Mouse (Mus musculus): ENCODE measurements around the gene Aven.

Aven gene

DNA sequence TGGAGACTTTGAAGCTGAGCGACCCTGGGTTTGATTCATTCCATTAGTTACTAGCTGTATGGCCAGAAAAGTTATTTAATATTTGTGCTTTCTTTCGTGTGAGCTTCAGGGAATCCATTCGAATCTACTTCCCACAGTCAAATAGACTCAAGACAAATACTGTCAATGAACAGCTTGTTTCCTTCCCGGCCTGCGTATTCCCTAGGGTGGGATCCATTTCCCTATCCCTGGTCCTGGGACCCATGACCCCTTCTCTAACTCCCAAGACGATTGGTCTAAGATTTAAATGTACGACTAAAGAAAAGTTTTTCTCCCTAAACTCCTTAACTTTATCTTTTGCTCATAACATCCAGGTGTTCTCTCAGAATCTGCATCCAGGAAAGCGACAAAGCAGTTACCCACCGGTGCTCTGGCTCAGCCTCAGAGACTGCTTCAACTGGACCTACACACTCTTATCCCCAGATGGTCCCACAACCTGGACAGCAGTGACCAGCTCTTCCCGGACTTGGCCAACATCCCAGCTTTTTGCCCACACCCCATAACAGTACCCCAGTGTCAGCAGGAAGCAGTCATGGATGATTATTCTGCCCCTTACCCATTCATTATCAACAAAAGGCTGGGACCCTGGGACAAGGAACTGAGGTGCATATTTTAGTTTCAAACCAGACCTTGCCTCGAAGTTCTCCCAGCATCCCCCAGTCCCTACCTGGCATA lies 2.1 kb upstream of the Aven start:
- DNase-seq, result no peak

DNA sequence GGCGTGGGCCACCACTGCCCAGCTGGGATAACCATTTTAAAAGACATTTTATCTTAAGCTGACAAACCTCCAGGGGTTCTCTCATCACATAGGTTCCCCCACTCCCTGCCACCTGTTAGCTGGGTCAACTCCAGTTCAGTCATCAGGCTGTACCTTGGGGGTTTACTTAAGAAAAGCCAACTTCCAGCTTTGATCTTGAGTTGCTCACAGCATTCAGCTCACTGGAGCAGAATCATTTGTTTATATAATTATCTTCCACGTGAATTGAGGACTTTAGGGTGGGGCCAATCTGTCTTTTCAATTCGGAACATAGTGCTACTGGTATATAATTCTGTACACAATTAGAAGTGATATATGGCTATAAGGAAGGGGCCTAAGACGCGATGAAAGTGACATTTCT lies 1.1 kb upstream of the Aven start:
- DNase-seq, result no peak

DNA sequence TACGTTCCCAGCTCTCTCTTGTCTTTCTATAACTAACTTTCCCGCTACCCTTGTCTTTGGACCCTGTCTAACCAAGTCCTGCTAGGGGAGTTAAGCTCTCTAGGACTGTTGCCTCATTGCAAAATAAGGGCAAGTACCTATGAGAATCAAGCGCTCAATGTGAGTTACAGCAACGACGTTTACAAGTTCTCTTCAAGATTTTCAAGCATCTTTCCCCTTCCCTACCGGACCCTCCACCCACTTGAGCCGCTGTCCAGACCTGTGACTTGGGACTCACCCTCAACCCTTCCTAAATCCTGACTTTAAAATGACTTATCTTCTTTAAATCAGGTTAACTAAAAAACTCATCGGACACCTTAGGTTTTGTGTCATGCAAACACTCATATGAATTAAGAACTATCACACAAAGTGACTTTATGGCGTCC lies 321 bp upstream of the Aven start:
- no peak for DNase-seq

DNA sequence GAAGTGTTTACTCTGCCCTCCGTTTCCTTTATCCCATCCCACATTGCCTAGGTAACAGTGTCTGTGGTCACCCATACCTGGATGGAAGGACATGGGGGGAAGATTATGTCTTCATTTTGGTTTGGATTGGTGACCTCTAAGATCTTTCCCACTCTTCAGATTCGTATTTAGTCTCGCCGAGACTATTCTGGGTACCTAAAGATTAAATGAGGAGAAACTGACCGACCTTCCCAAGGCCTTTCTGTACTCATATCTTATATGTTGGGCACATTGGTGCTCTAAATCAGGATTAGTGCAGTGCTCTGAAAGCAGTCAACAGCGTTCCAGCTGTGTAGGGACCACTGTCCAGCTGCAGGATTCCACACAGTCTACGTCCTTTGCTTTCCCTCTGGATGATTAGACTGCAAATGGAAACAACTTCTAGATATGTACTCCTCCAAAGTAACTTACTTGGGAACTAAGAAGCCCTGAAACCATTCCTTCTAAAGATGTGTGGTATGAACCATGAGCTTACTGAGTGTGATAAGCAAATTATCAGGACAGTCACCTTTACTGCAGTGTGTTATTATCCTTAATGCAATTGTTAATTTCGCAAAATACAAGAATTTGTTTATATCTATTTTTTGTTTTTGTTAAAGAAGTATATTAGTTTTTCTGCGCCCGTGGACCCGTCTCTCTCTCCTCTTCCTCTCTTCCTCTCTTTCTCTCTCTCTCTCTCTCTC lies 936 bp downstream of the Aven start:
- DNase-seq, result no peak

DNA sequence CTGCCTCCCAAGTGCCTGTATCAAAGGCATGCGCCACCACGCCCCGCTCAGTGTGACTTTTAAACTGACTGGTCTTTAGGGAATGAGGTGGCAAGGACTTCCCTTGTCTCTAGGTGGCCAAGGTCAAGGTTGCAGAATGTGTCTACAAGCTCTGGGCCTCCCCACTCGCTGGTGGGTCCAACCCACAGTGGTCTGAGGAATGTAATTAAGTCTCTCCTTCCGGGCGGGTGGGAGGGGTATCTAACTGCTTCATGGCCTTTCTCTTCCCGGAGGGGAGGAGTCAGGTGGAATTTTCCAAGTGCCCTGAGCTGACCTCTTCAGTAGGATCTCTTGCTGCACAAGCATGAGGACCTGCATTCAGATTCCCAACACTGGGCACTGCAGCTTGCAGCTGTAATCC lies 5.1 kb downstream of the Aven start:
- no peak for DNase-seq

DNA sequence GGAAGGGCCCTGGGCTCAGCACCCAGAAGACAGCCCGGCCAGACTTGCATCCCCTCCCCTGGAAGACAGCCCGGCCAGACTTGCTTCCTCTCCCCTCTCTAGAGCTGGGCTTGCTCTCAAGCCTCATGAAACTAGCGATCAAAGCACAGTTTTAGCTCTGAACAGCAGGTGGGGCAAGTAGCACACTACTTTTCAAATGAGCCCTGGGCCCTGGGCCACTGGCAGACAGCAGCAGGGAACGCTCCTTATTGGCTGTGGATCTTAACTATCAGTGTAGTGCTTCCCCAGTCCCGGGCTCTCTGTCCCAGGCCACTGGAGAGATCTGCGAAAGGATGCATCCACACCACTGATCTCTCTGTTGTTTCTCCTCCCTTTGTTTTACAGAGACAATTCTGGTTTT lies 8.4 kb downstream of the Aven start:
- DNase-seq, result peak; percentile 45 to 55

DNA sequence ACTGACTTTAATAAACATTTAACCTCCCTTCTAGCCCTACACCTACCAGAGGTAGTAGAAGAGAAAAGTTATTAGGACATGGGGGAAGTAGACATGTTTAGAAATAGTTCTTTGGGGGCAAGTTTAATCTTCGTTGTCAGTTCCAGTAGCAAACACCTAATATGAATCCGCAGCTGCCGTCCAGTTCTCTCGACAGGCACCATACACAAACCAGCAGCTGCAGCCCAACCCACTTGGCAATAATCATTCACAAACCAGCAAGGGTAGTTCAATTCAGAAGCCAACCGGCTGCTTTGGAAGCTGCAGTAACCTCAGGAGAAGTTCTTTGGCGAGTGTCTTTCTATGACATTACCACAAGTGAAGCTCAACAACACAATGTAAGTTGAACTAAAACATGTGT lies 11.2 kb downstream of the Aven start:
- no peak for DNase-seq

DNA sequence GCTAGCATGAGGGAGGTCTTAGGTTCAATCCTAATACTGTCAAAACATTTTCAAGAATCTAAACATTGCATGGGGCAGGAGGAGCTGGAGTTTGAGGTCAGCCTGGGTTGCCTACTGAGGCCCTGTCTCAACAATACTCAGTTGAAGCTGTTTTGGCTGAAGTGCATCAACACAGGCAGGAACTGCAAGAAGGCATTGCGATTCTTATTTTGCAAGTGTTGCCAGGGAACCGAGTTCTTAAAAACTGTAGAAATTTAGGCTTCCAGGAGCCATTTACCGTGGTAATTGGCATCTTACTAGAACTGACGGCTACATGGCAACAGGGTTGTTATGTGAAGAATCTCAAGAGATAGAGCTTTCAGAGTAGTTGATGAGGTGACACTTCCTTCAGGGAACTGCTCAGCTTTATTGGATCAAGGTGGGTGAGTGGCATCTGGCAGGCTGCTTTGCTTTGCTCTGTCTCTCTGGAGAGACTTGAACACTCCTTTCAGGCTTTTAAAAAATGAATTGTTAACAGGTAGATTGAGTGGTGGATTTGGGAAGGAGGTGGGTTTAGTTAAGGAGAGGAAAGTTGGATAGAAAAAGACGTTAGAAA lies 14.2 kb downstream of the Aven start:
- no peak for DNase-seq

DNA sequence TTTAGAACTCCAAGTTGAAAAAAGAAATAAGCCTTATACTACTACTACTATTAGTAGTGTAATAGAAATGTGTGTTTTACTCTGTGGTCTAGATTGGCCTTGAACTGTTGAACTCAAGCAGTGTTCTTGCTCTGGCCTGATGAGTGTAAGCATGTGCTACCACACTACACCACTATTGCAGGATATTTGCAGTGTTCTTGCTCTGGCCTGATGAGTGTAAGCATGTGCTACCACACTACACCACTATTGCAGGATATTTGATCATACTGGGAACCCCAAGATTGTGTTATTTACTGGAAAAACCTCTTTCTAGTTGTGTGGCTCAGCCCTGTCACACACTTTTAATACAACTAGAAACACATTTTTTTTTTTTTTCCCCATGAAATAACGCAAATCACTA lies 14.7 kb downstream of the Aven start:
- DNase-seq, result no peak

DNA sequence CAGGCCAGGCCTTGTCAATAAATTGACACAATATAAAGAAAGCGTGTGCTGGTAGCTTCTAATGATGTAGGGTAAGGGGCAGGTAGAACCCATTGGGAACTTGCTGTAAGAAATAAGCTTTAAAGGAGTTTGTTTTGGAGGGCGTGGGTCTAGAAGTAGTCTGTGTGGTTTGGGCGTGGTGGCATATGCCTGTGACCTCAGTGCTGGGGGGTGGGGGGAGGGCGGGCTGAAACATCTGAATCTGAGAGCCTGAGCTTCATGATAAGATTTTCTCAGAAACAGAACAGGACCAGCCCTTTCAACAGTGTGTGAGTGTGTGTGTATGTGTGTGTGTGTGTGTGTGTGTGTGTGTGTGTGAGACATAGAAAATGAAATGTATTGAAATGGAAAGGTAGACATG lies 17.4 kb downstream of the Aven start:
- no peak for DNase-seq

DNA sequence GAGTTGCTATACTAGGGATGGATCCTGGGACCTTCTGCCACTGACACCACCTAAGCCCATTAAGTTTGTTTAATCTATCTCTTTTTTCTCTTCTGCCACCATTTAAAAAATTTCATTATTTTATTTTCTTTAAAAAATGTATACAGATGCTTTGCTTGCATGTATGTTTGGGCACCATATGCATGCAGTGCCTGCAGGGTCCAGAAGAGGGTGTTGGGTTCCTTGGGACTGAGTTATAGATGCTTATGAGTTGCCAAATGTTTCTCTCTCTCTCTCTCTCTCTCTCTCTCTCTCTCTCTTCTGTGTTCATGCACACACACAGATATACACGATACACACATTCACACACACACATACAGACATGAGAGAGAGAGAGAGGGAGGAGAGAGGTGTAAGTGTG lies 20.3 kb downstream of the Aven start:
- no peak for DNase-seq

DNA sequence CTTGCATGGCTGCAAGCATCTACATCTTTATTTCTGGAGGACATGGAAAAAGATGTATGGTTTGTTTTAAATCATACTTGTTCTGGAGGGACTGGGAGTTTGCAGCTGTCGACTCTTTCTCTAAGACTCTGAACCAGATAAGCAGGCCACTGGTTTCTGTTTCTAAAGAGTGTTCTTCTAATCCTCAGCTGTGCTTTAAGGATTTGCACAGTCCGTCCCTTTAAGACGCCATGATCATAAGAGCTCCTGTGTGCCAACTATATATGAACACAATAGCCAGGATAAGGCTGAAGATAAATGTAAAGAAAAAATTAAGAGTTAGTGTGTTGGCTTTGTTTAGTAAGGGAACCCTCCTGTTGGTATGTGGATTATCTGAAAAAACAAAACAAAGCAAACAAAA lies 24.0 kb downstream of the Aven start:
- no peak for DNase-seq

DNA sequence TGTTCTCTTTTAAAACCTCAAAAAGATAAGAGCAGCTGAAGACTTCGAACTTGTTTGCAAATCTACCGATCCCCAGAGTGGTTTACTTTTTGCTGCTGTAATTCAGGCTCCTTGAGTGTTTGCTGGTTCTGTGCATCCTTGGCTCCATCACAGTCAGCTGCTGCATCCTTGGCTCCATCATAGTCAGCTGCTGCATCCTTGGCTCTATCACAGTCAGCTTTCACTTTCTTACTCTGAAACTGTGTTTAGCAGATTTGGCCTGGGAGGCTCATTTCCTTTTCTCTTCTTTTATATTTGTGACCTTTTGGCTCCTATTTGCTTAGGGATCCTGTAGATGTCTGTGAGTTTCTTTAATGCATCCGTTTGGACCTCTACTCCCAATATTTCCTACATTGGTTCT lies 24.5 kb downstream of the Aven start:
- DNase-seq, result no peak

DNA sequence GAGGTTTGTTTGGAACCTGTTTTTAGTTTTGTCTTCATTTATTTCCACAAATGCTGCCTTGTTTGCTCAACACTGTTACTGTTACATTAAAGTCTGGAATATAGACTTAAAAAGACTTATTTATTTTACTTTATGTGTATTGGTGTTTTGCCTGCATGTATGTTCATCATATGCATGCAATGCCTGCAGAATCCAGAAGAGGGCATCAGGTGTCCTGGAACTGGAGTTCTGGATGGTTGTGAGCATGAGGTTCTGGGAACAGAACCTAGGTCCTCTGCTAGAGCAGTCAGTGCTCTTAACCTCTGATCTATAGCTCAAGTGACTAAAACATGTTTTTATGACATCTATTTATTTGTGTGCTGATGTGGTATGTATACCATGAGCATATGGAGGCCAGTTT lies 25.8 kb downstream of the Aven start:
- DNase-seq, result no peak

DNA sequence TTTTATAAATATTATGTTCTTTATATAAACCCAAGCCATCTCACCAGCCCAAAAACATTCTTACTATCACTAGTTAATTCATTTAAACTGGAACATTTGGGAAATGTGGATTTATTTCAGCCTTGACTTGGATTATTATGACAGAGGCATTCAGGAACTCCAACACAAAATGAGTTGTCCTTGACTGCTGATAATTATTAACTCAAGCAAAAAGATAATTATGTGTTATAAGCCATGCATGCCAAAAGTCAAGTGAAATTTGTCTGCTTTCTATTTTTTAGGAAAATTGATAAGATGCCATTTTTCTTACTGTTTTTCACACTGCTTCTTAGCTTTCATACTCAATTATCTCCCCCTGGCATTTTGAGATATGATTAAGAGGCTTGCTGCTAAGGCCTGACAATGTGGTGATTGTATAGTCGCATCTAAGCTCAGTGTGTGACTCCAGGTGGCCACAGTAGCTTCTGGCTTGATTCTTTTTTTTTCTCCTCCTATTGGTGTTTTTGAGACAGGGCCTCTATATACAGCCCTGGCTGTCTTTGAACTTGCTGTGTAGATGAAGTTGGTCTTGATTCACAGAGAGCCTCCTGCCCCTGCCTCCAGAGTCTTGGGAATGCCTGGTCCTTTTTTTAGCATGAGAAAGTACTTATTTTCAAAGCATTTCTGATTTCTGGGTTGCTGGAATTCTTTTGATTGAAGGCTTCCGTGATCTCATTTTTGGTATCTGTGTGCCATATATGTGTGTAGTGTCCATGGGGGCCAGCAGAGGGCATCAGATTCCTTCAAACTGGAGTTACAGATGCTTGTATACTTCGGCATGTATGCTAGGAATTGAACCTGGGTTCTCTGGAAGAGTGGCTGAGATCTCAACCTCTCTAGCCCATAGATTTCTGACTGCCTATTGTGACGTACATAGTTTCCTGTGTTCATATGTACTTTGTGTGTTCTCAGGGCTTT lies 28.0 kb downstream of the Aven start:
- no peak for DNase-seq

DNA sequence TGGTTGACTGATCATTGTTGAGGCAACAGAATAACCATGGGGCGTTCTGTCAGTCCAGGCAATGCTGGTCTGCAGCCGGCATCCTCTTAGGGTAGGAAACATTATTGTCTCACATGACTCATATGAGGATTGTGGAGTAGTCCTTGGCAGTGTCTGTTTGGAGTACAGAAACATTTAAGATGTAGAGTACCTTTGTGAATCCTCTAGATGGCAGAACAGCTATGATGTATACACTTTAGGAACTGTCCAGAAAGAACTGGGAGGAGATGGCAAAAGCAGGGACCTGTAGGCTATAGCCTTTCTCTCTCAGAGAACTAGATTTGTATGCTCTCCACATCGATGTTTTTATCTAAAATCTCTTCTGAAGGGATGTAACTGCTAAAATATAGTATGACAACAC lies 34.2 kb downstream of the Aven start:
- DNase-seq, result no peak

DNA sequence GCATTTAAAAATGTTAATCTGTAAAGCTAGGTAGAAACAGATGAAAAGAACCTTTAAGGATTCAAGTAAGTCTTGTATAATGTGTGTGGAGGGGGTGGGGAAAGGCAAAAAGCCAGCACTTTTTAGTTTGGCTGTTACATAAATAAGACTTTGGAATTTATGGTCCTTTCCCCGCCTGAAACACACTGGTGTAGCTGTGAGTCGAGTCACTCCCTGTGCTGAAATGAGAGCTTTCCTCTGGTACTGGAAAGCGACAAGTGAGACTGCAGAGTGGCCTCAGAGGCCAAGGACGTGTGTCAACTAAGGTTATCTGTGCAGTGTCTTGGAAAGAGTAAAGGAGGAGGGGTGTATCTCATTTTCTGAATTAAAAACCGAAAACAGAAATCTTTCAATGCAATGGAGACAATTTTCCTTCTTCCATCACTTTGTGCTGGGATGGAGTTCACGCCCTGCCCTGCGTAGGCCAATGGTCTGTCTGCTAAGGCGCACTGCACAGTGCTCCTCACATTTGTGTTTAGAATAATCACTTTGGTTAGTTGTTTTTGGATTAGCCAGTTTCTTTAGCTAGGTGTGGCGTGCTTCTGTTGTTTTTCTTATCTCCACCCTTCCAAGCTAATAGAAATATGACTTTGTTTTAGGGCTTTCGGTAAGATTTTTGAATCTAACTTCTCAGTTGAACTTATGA lies 40.2 kb downstream of the Aven start:
- DNase-seq, result no peak

DNA sequence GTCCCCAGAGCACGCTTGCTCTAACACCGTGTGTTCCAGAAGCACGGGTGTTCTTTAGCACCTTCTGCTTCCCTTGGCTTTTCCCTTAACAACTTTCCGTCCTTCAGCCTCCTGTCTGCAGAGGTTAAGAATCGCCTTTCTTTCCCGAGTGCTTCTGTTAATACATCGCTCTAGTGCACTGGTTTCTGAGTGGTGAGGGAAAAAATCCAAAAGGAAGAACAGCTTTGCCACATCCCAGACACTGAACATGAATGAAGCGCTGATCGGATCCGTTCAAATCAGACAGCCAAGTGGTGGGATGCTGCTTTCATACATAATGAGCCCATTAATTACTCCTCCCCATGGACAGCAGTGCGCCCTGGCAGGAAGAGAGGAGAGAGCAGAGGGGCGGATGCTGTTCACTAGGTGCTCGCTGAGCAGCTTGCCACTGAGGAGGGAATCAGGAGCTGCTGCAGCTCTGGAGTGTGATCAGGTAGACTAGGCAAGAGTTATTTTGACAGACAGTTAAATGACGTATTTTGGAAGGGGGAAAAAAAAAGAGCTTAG lies 42.0 kb downstream of the Aven start:
- no peak for DNase-seq

DNA sequence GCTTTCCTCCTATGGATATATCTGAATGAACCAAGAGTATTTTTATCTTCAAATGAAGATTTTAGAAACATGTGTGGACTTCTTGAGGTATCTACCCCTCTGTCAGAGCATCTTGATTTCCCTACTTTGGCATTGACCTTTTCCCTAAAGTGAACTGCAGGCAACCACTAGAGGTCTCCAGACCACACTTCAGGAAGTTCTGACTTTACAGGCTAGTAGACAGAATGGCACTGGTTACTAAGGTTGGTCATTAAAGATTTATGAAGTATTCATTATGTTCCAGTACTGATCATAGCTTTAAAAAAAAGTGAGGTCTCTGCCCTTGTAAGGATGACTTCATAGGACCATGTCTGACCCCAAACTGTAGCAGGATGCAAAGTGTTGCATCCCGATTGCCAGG lies 46.0 kb downstream of the Aven start:
- peak; percentile 19 to 36 for DNase-seq

DNA sequence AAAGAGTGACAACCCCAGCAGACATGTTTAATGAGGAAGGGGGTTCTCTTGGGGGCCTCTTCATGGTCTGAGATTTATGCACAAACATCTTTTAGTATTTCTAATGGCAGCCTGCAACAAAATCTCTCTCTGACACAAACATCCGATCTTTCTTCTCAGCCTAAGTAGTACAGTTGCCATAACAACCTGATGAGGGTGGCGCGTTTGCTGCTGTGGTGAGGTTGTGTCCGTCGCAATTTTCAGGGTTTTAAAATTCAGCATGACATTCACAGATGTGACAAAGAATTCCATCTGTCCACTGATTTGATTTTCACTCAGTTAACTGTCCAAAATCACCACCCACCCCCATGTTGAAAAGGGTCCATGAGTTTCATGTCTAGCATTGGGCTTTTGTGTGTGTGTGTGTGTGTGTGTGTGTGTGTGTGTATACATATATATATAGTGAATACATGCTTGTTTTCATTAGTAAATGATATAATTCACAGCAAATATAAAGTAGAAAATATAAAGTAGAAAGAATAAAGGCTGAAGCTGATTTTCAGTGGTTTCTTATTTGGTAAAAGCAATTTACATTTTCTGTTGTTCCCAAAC lies 49.0 kb downstream of the Aven start:
- no peak for DNase-seq

DNA sequence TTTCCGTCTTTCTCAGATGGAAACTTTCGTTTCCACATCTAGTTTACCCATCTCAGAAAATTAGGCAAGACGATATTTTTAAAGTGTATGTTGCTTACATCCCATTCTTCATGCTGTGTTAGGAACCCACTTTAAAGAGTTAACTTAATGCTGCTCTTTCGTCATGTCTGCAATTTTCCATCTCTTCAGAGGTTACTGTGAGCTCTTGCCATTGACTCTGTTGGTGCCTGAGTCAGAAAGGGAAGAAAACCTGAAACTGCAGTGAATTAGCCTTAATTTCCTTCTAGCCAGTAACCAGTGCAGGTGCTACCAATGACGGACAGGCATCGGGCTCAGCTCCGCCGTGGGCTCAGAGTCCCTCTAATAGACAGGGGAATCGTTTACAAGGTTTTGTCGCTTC lies 63.8 kb downstream of the Aven start:
- no peak for DNase-seq

DNA sequence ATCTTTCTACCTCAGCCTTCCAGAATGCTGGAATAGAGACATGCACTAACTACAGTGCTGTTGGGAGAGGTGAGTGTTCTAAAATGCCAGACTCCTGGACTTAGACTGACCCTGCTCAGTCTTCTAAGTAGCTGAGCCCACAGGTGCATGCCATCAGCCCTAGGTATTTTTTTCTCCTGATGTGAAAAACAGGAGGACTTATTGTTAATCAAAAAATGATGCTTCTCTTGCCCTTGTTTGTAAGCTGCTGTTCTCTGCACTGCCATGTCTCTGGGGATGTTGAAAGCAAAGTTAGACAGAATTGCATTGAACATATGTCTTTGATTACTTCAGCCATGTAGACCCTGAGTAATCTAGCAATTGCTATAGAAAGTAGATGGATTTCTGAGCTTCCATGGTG lies 64.7 kb downstream of the Aven start:
- no peak for DNase-seq
